ENCODE assay signal across 8 mouse cellular contexts in the genomic region with DNA sequence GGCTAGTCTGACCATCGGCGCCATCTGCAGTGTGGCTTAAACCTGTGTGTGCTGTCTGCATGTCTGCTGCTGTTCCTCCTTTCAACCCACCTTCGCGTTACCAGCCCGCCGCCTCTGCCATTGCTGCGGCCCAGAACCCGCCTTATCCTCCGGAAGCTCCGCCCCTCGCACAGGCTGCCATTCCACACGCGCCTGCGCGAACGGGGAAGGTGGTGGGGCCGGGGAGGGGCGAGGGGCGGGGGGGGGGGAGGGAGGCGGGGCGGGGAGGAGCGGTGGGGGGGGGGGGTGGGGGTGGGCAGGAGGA. TPM values are rescaled to one million over a fixed set of nuclear protein-coding genes. Genes with fewer than 3 reads are reported as not detected.
DNase-seq lines count a peak whose midpoint lies in the region; ATAC-seq lines count a peak whose summit lies in the region.

A gene (minus strand): TSS at position 152 of the 304 bp plus-strand sequence.

- peak; percentile 92 for ATAC-seq in CD4-positive, CD25-positive, alpha-beta regulatory T cell, adult 4 months
- ATAC-seq in heart, embryonic 14.5 days (ENCODE audit: insufficient number of reproducible peaks, insufficient read depth, low FRiP score, low read depth): peak; percentile 79
- peak; percentile 81 for ATAC-seq in liver, embryonic 13.5 days (ENCODE audit: low read depth)
- ATAC-seq in stomach, embryonic 15.5 days (ENCODE audit: insufficient read depth, low FRiP score, low read depth): peak; percentile 82

- no peaks in the 10 kb centered on the region for H3K36me3 ChIP-seq in forebrain, embryonic 10.5 days (replicated peaks)
- no peaks in the 10 kb centered on the region for H3K36me3 ChIP-seq in heart, embryonic 14.5 days (ENCODE audit: control insufficient read depth, insufficient read depth, low read length)
- H3K36me3 ChIP-seq in liver, embryonic 13.5 days: no peaks in the 10 kb centered on the region
- H3K36me3 ChIP-seq in stomach, embryonic 15.5 days: no peaks in the 10 kb centered on the region

- H3K27ac ChIP-seq in forebrain, embryonic 10.5 days: peak within 1 kb of the TSS; percentile 83
- H3K27ac ChIP-seq in heart, embryonic 14.5 days (replicated peaks in 1 of 2; ENCODE audit: control insufficient read depth in 1 of 2, insufficient read depth in 1 of 2, low read depth in 2 of 2, low read length in 2 of 2): peak within 1 kb of the TSS; percentile 35 to 44; a peak in 3 of 4 replicates
- 0 out of 2 replicates have a peak within 1 kb of the TSS, but pooled peaks have one; percentile 39 for H3K27ac ChIP-seq in liver, embryonic 13.5 days
- peak within 1 kb of the TSS; percentile 26; the same call in 1 of the 2 replicates for H3K27ac ChIP-seq in stomach, embryonic 15.5 days

- WGBS in forebrain, embryonic 10.5 days: 15% methylated on average over 15 of the region's 22 CpGs
- 7% methylated on average over 13 of the region's 22 CpGs for WGBS in heart, embryonic 14.5 days
- 15% methylated on average over 11 of the region's 22 CpGs for WGBS in liver, embryonic 13.5 days (ENCODE audit: insufficient replicate concordance)
- 9% methylated on average over 13 of the region's 22 CpGs for WGBS in stomach, embryonic 15.5 days

- H3K4me2 ChIP-seq in heart, embryonic 14.5 days (ENCODE audit: low read length): peak within 1 kb of the TSS; percentile 69
- H3K4me2 ChIP-seq in liver, embryonic 13.5 days: peak within 1 kb of the TSS; percentile 72
- H3K4me2 ChIP-seq in stomach, embryonic 15.5 days: peak within 1 kb of the TSS; percentile 56

- peak; percentile 44 for DNase-seq in c-Kit-positive CD71-negative TER-119-negative erythroid progenitor cells, embryonic 14.5 days (ENCODE audit: low read depth)
- peak; percentile 65 for DNase-seq in forebrain, embryonic 10.5 days (ENCODE audit: extremely low spot score, low spot score)
- peak; percentile 89 for DNase-seq in kidney, postnatal 14 days
- peak; percentile 67 for DNase-seq in liver, embryonic 13.5 days
- DNase-seq in neural tube, embryonic 10.5 days (ENCODE audit: extremely low spot score, low spot score): peak; percentile 58

- peak within 1 kb of the TSS; percentile 68 for H3K9ac ChIP-seq in heart, embryonic 14.5 days (ENCODE audit: low read length)
- H3K9ac ChIP-seq in liver, embryonic 13.5 days: peak within 1 kb of the TSS; percentile 72
- H3K9ac ChIP-seq in stomach, embryonic 15.5 days: peak within 1 kb of the TSS; percentile 25; the same call in 1 of the 2 replicates

- no peaks in the 10 kb centered on the region; the same call in 1 of the 2 replicates for H3K9me3 ChIP-seq in forebrain, embryonic 10.5 days
- H3K9me3 ChIP-seq in heart, embryonic 14.5 days (ENCODE audit: control insufficient read depth, low read length): no peaks in the 10 kb centered on the region
- H3K9me3 ChIP-seq in liver, embryonic 13.5 days (replicated peaks): no peaks in the 10 kb centered on the region
- no peaks in the 10 kb centered on the region for H3K9me3 ChIP-seq in stomach, embryonic 15.5 days

- peak within 1 kb of the TSS; percentile 56 for H3K4me3 ChIP-seq in forebrain, embryonic 10.5 days
- peak within 1 kb of the TSS; percentile 50 to 65 for H3K4me3 ChIP-seq in heart, embryonic 14.5 days (ENCODE audit: control insufficient read depth in 1 of 2, insufficient read depth in 1 of 2, low read depth in 1 of 2, low read length in 2 of 2)
- H3K4me3 ChIP-seq in liver, embryonic 13.5 days (replicated peaks): peak within 1 kb of the TSS; percentile 62
- peak within 1 kb of the TSS; percentile 45 for H3K4me3 ChIP-seq in stomach, embryonic 15.5 days (replicated peaks)

- no peaks in the 10 kb centered on the region for H3K27me3 ChIP-seq in forebrain, embryonic 10.5 days (ENCODE audit: poor library complexity, severe bottlenecking)
- no peaks in the 10 kb centered on the region for H3K27me3 ChIP-seq in heart, embryonic 14.5 days (ENCODE audit: control insufficient read depth, insufficient read depth, low read length)
- H3K27me3 ChIP-seq in liver, embryonic 13.5 days: no peaks in the 10 kb centered on the region
- H3K27me3 ChIP-seq in stomach, embryonic 15.5 days (replicated peaks): no peaks in the 10 kb centered on the region

- H3K4me1 ChIP-seq in forebrain, embryonic 10.5 days: peaks cover 4% of the 10 kb centered on the region; the same call in 1 of the 2 replicates
- H3K4me1 ChIP-seq in heart, embryonic 14.5 days (ENCODE audit: control insufficient read depth in 2 of 2, insufficient read depth in 2 of 2, low read length in 2 of 2): no peaks in the 10 kb centered on the region; a peak in 1 of 4 replicates
- no peaks in the 10 kb centered on the region; the same call in 1 of the 2 replicates for H3K4me1 ChIP-seq in liver, embryonic 13.5 days (replicated peaks)
- no peaks in the 10 kb centered on the region for H3K4me1 ChIP-seq in stomach, embryonic 15.5 days

RNA-seq across cellular contexts. Expression of the gene that starts here (rescaled TPM):
- 10 to 100 TPM; 60.3 to 62.7 TPM for polyA plus RNA-seq in CD4-positive, CD25-positive, alpha-beta regulatory T cell, adult 4 months (2017; shearing (Covaris generic))
- polyA plus RNA-seq in forebrain, embryonic 10.5 days (2016; fragmentation: Nextera tagmentation; extraction: Ambion mirVana): 120 and 125 TPM in 2 replicates
- 102 and 103 TPM in 2 replicates for polyA plus RNA-seq in heart, embryonic 14.5 days (2014; fragmentation: Nextera tagmentation; extraction: Ambion mirVana)
- 62.2 and 71.7 TPM in 2 replicates for polyA plus RNA-seq in liver, embryonic 13.5 days (2015; fragmentation: Nextera tagmentation; extraction: Ambion mirVana)
- 95.8 and 107 TPM in 2 replicates for polyA plus RNA-seq in stomach, embryonic 15.5 days (2015; fragmentation: Nextera tagmentation; extraction: Ambion mirVana)

Comparison
In these comparisons a context has a peak if more than half of its experiments do, and no peak if none do; other contexts are left out.
1. Peak in every context shown above with its lines: DNase-seq, ATAC-seq, H3K4me3 ChIP-seq and H3K27ac ChIP-seq.
2. H3K27ac ChIP-seq: peak in every context shown above with its lines; median percentile 83 in forebrain, embryonic 10.5 days; 40 in heart, embryonic 14.5 days; 39 in liver, embryonic 13.5 days; 26 in stomach, embryonic 15.5 days.